Mouse (Mus musculus) cerebellum, postnatal 25 days (tissue): ENCODE results near the gene Rsrp1.
A peak's percentile ranks its signal among the peaks of the same experiment; 100 is the strongest.
"Not testable (repeated sequence)": the region's sequence is repeated elsewhere in the genome, so short reads cannot be mapped to it uniquely, and the experiment has no call there.

Source experiments
- DNase-seq, 2 experiments: peaks; one replicate each; pipeline ENCODE4 v3.0.0; 2021; ENCODE audit warnings: mixed read lengths in 2 of 2

Rsrp1 gene

GRCm38 (mm10) chr4:134923258-134924018 is at the start of gene Rsrp1:
Gene Rsrp1 (plus strand): TSS chr4:134923592.
- peak; percentile 98 to 99 for DNase-seq

- no peak for DNase-seq
These were observed 47.2 kb upstream of the Rsrp1 start for GRCm38 (mm10) chr4:134876171-134876570.

- peak; percentile 77 to 86 for DNase-seq
These were observed 43.9 kb upstream of the Rsrp1 start for GRCm38 (mm10) chr4:134879410-134879981.

GRCm38 (mm10) chr4:134880041-134880440 is 43.4 kb upstream of the Rsrp1 start:
- DNase-seq = peak; percentile 25 to 58

- peak; percentile 40 to 41 for DNase-seq
These were observed 40.1 kb upstream of the Rsrp1 start for GRCm38 (mm10) chr4:134883266-134883665.

GRCm38 (mm10) chr4:134883808-134884207 is 39.6 kb upstream of the Rsrp1 start:
- no peak for DNase-seq

GRCm38 (mm10) chr4:134884364-134884763 is 39.0 kb upstream of the Rsrp1 start:
- no peak for DNase-seq

GRCm38 (mm10) chr4:134892096-134892495 is 31.3 kb upstream of the Rsrp1 start:
- peak; percentile 78 to 83 for DNase-seq

- DNase-seq = no peak
These were observed 26.1 kb upstream of the Rsrp1 start for GRCm38 (mm10) chr4:134897256-134897655.

GRCm38 (mm10) chr4:134901126-134901525 is 22.3 kb upstream of the Rsrp1 start:
- peak; percentile 55 to 58 for DNase-seq

GRCm38 (mm10) chr4:134903046-134903445 is 20.3 kb upstream of the Rsrp1 start:
- DNase-seq = no peak

GRCm38 (mm10) chr4:134911406-134911805 is 12.0 kb upstream of the Rsrp1 start:
- DNase-seq = not testable (repeated sequence)

GRCm38 (mm10) chr4:134913413-134913812 is 10.0 kb upstream of the Rsrp1 start:
- peak; percentile 71 to 85 for DNase-seq

GRCm38 (mm10) chr4:134914122-134914863 is 9.1 kb upstream of the Rsrp1 start:
- DNase-seq = no peak

GRCm38 (mm10) chr4:134914864-134915209 is 8.6 kb upstream of the Rsrp1 start, which contains the start of gene Tmem50a:
Gene Tmem50a (minus strand): TSS chr4:134915024.
- DNase-seq = peak; percentile 80 to 90

GRCm38 (mm10) chr4:134915223-134916050 is 8.0 kb upstream of the Rsrp1 start:
- DNase-seq = peak in 1 of 2 experiments; percentile 19

GRCm38 (mm10) chr4:134917194-134917593 is 6.2 kb upstream of the Rsrp1 start:
- no peak for DNase-seq

GRCm38 (mm10) chr4:134918381-134918780 is 5.0 kb upstream of the Rsrp1 start:
- DNase-seq = no peak

GRCm38 (mm10) chr4:134919733-134920540 is 3.5 kb upstream of the Rsrp1 start:
- DNase-seq = no peak

GRCm38 (mm10) chr4:134920631-134921030 is 2.8 kb upstream of the Rsrp1 start:
- DNase-seq = no peak

- DNase-seq = no peak
These were observed 1.7 kb upstream of the Rsrp1 start for GRCm38 (mm10) chr4:134921703-134922102.
